Mouse (Mus musculus) NIH3T3 (cell line): Measurements from ENCODE around the gene Gm5565.
"Not testable (repeated sequence)": the region's sequence is repeated elsewhere in the genome, so short reads cannot be mapped to it uniquely, and the experiment has no call there.

Source experiments
- DNase-seq: peaks from one replicate; pipeline ENCODE4 v3.0.0-alpha.2; 2012; ENCODE audit warnings: low read depth

The Gm5565 gene

DNA sequence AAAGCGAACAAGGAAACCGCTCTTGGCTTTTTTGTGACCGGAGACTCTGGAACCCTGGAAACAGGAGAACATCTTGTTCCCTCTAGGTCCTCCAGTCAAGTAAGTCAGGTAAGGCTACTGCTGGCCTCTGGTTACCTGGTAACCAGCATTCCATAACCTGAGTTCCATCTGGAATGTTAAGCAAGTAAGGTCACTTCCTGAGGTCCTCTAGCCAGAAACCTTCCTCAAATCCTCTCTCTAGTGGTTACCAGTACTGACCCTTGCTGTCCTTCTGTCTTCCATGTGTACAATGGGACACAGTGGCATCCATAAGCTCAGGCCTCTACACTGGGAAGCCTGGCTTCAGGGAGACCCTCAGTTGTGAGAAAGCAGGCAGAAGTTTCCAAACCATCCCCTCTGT, at the start of gene Gm5565:
Gm5565 (minus strand) TSS at position 101 of the 400 bp plus-strand sequence.
- DNase-seq = not testable (repeated sequence)

DNA sequence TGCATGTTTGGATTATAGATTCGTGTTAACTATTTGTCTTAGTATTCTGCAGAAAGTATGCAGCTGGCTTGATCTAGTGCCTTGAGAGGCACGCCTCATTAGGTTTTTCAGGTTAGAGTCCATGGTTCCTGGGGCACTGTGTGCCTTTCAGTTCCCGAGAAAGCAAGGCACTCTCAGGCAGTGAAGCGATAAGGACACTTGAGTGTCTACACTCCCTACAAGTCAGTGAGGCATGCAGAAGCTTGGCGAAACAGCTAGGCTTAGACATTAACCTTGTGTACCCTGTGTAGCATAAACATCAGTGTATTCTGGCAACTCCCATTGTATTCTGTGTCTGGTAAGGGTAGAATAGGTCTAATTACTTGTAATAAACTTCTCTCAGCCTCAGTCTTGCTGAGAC, 45.2 kb upstream of the Gm5565 start:
- no peak for DNase-seq

DNA sequence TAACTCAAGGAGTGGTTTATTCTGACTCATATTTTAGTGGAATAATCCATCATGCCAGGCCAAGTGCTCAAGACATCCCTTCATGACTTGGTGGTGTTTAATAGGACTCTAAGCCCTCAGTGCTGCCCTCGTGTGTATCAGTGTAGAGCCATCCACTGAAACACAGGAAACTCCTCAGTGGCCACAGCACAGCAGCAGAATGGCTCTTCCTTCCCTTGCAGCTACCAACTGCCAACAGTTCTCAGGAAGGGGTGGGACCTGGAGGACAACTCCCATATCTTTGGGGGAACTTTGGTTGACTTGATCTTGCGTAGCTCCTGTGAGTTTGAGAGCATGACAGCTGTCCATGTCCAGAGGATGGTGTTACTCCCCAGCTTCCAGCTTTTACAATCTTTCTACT, 43.6 kb upstream of the Gm5565 start:
- DNase-seq = no peak

DNA sequence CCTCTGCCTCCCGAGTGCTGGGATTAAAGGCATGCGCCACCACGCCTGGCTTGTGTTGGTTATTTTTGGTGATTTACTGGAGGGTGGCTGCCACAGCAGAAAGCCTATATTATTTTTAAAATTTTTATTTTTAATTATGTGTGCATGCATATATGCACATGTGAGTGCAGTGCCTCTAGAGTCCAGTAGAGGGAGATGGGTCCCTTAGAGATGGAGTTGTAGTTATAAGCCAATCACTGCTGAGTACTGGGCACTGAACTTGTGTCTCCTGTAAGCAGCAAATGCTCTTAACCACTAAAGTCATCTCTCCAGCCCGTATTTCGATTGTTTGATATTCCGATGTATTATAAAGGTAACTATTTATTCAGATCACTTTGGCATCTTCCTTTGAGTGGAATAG, 40.2 kb upstream of the Gm5565 start:
- DNase-seq = no peak

DNA sequence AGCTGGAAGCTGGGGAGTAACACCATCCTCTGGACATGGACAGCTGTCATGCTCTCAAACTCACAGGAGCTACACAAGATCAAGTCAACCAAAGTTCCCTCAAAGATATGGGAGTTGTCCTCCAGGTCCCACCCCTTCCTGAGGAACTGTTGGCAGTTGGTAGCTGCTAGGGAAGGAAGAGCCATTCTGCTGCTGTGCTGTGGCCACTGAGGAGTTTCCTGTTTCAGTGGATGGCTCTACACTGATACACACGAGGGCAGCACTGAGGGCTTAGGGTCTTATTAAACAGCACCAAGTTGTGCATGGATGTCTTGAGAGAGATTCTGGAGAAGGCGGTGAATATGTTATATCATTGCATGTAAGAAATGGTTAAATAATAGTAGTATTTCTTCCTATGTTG, 39.2 kb upstream of the Gm5565 start:
- DNase-seq = no peak

DNA sequence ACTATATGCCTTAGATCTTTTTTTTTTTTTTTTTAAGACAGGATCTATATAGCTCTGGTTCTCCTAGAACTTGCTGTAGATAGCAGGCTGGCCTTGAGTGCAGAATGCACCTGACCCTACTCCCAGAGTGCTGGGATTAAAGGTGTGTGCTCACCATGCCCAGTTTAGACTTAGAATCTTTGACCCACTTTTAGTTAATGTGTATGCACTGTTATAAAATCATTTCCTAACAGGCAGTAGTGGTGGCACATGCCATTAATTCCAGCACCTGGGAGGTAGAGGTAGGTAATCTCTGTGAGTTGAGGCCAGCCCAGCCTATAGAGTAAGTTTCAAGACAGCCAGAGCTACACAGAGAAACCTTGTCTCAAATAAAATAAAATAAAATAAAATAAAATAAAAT, 38.7 kb upstream of the Gm5565 start:
- DNase-seq = no peak

DNA sequence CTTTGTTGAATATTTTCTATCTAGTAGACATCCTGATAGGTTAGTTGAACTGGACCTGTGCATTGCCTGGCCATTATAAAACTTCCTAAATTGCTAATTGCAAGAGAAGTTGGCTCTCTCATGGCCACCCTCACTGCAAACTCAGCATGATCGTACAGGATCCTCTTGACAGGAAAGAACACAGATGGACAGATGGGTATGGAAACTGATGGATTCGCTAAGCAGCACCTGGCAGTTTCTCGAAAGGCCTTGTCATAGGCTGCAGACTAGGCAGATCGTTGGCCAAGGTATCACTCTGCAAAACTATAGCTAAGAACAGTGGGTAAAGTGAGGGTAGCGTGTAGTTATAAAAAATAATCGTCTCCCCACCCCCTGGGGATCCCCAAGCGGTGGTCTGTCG, 33.0 kb upstream of the Gm5565 start:
- DNase-seq = no peak

DNA sequence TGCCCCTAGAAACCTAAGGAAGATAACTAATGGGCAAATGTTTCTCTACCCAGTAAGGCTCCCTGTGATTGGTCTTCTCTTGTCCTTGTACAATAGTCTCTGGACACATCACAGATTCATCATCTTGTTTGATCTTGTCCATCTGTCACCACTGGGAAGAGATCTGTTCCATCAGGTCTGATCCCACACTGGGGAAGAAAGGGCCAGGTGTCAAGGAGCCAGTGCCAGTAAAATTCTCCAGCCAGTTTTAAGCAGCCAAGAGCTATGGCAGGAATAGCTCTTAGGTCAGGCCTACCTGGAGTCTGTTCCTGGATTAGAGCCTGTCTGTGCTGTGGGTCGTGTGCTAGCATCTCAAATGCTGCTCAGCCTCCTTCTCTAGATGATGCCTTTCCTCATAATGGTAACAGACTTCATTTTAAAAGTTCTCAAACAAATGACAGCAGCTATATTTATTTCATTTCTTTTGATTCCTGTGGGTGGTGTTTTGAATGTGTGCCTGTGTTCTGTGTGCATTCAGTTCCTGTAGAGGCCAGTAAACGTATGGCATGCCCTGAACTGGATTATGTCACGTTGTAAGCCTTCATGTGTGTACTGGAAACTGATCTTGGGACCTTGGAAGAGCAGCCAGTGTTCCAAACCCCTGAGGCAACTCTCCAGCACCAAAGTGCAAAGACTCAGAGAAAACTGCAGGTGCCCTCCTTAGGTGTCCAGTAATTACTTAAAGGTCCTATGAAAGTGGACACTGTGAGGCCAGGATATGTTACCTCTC, 30.3 kb upstream of the Gm5565 start:
- DNase-seq = no peak

DNA sequence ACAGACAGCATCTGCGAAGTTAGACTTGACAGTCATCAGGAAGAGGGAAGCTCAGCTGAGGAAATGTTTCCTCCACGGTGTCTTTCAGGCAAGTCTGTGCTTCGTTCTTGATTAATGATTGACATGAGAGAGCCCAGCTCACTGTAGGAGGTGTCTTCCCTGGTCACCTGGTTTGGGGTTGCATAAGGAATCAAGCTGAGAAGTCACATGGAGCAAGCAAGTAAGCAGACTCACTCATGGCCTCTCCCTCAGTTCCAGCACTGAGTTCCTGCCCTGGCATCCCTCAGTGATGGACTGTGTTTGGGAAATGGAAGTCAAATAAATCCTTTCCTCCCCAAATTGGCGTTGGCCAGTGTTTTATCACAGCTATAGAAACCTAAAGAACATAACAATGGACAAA, 29.8 kb upstream of the Gm5565 start:
- DNase-seq = no peak

DNA sequence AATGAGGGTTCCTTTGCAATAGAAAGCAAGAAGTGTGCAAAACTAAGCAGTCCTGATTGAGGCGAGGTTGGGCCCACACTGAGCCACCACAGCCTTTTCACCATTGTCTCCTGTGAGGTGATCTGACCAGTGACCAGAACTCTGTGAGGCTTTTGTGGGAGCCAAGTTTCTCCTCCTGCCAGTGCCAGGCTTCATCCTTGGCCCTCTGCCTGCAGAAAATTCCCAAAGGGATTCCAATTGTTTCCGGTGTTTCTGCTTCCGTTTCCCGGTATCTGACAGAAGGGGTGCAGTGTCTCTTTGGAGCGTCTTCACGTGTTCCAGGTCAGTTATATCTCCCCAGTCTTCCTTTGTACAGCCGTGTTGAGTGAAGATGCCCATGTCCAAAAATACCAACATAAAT, 28.4 kb upstream of the Gm5565 start:
- DNase-seq = no peak

DNA sequence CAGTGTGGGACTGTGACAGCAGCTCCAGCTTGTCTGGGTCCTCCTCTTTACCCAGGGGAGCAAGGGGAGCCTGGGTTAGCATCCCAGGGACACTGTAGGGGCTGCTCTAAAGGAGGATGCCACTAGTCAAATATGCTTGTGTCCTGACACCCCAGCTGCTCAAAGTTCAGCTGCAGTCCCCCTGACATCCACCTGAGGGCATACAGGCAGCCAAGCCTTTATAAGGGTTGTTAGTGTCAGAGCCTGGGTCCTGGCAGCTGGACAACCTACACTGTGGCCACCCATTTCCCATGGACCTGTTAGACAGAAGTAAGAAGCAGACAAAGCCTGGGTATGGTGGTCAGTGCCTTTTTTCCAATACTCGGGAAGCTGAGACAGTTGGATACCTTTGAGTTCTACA, 27.8 kb upstream of the Gm5565 start:
- DNase-seq = no peak

DNA sequence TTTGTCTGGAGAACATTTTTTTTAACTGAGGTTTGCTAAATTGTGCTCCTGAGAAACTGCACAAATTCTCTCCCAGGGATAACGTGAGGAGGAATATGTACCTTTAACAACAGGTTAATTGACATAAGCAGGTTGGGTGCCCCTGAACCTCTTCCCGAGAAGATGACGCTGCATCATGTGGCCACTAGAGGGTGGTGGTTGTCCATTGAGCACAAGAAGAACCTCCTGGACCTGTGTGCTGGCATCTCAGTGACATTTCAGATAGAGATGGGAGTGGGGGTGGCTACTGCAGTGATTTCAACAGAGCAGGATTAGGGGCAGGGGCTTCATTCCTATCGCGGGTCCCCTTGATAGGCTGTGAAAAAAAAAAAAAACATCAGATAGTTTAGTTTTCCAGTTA, 27.1 kb upstream of the Gm5565 start:
- DNase-seq = not testable (repeated sequence)

DNA sequence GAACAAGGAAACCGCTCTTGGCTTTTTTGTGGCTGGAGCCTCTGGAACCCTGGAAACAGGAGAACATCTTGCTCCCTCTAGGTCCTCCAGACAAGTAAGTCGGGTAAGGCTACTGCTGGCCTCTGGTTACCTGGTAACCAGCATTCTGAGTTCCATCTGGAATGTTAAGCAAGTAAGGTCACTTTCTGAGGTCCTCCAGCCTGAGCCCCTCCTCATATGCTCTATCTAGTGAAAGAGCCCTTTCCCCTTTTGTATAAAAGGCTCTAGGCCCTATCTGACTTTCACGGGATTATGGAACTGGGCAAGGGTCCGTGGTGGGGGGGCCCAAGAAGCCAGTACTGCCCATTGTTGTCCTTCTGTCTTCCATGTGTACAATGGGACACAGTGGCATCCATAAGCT, 24.9 kb upstream of the Gm5565 start, which contains the start of gene 1700001J03Rik:
1700001J03Rik (minus strand) TSS at position 101 of the 400 bp plus-strand sequence.
- not testable (repeated sequence) for DNase-seq

DNA sequence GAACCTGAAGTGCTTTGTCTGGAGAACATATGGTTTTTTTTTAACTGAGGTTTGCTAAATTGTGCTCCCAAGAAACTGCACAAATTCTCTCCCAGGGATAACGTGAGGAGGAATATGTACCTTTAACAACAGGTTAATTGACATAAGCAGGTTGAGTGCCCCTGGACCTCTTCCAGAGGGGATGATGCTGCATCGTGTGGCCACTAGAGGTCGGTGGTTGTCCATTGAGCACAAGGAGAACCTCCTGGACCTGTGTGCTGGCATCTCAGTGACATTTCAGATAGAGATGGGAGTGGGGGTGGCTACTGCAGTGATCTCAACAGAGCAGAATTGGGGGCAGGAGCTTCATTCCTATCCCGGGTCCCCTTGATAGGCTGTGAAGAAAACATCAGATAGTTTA, 12.4 kb upstream of the Gm5565 start:
- DNase-seq = peak; percentile 29

DNA sequence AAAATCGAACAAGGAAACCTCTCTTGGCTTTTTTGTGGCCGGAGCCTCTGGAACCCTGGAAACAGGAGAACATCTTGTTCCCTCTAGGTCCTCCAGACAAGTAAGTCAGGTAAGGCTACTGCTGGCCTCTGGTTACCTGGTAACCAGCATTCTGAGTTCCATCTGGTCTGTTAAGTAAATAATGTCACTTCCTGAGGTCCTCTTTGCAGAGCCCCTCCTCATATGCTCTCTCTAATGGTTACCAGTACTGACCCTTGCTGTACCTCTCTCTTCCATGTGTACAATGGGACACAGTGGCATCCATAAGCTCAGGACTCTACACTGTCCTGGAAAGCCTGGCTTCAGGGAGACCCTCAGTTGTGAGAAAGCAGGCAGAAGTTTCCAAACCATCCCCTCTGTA, 10.3 kb upstream of the Gm5565 start, which contains the start of gene Gm6309:
Gm6309 (minus strand) TSS at position 101 of the 400 bp plus-strand sequence.
- not testable (repeated sequence) for DNase-seq

DNA sequence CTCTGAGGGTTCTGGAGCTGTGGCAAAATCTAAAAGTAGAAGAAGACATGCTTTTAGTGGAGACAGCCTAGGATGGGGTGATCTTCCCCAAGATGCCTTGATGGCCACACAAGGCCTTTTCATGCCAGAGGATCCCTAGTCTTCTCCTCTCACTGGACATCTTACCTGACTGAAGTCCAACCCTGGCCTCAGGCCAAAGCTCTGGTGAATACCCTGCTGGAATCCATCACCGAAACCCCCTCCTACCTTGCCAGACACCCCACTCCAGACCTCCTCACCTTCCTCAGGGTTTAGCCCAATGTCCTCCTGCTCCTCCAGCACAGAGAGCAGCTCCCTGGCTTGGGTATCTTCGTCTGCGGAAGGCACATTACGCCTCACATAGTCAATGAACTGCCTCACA, 2.0 kb downstream of the Gm5565 start:
- not testable (repeated sequence) for DNase-seq

DNA sequence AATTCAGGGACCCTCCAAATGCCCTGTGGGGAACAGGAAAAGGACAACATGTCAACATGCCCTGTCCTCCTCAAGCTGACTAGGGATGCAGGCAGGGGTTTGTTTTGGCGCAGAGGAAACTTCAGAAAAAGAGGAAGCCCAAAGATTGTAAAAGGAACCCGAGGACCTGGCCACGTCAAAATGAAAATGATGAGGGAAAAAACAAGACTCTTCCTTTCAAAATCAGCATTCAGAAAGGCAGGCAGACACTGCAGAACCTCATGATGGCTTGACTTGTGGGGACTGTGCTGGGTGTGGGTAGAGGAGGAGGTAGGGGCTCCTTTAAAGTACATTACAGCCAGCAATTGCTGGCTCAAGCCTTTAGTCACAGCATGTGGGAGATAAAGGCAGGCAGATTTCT, 9.9 kb downstream of the Gm5565 start:
- DNase-seq = no peak

DNA sequence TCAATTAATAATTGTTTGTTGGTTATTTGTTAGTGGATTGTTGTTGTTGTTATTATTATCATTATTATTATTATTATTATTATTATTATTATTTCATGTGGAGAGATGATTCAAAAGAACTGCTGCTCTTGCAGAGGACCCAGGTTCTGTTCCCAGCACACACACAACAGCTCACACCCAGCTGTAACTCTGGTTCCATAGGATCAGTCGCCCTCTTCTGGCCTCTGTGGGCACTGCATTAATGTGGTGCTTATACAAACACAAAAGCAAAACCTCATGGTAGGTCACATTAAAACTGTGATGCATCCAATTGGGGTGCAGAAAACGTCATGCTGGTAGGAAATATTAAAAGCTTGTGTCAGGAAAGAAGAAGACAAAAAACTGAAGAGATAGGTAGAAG, 12.4 kb downstream of the Gm5565 start:
- DNase-seq = peak; percentile 41
